9 mouse cellular contexts compared by ENCODE assay signal in genomic region chr11:87463792-87464430, GRCm38 (mm10). TPM values are rescaled to one million over a fixed set of nuclear protein-coding genes. Genes with fewer than 3 reads are reported as not detected.
DNase-seq lines count a peak whose midpoint lies in the region; ATAC-seq and TF ChIP-seq lines count a peak whose summit lies in the region.
"Not testable (repeated sequence)": the region's sequence is repeated elsewhere in the genome, so short reads cannot be mapped to it uniquely, and the experiment has no call there.
"Had no signal": no experiment of that assay in that cellular context is flagged by ENCODE, and none has a peak within 500 bp of the region (broad histone marks: within the 10 kb centered on the region; RNA-seq: fewer than 3 reads in every experiment).

No protein-coding gene starts in this region.

- not testable (repeated sequence) for H3K4me2 ChIP-seq in liver, embryonic 13.5 days

- not testable (repeated sequence) for H3K9me3 ChIP-seq in MEL (replicated peaks; ENCODE audit: insufficient read depth, low read length); liver, embryonic 13.5 days (replicated peaks)

- H3K36me3 ChIP-seq in MEL (ENCODE audit: control insufficient read depth in 1 of 2, insufficient read depth in 2 of 2, low read length in 2 of 2) = peaks cover 0 to 32% of the 10 kb centered on the region in 2 experiments; a peak in 2 of 4 replicates
- not testable (repeated sequence) for H3K36me3 ChIP-seq in liver, embryonic 13.5 days

- ATAC-seq in liver, embryonic 13.5 days (ENCODE audit: low read depth) = not testable (repeated sequence)

- H3K79me2 ChIP-seq in MEL (ENCODE audit: control insufficient read depth, insufficient read depth, low read length, poor library complexity) = not testable (repeated sequence)

- TF ChIP-seq EP300 in MEL (IDR thresholded peaks at IDR 0.05; ENCODE audit: low read depth in 1 of 2, low read length in 2 of 2) = not testable (repeated sequence)

- TF ChIP-seq RAD21 in MEL (IDR thresholded peaks at IDR 0.05; ENCODE audit: low read depth, low read length) = not testable (repeated sequence)

- 77% methylated on average over 4 of the region's 4 CpGs for WGBS in liver, embryonic 13.5 days (ENCODE audit: insufficient replicate concordance)

- H3K4me3 ChIP-seq in MEL (ENCODE audit: control insufficient read depth in 1 of 2, insufficient read depth in 1 of 2, low read depth in 2 of 2, low read length in 2 of 2) = 0 out of 4 replicates have a peak overlapping the region, but pooled peaks of 1 of the 2 experiments have one; percentile 10
- not testable (repeated sequence) for H3K4me3 ChIP-seq in liver, embryonic 13.5 days (replicated peaks)

- not testable (repeated sequence) for H3K9ac ChIP-seq in MEL (ENCODE audit: control insufficient read depth, low read depth, low read length, poor library complexity, severe bottlenecking)
- H3K9ac ChIP-seq in liver, embryonic 13.5 days = 0 out of 2 replicates have a peak overlapping the region, but pooled peaks have one; percentile 8

- not testable (repeated sequence) for TF ChIP-seq CTCF in MEL (IDR thresholded peaks at IDR 0.05 in 2 of 3, conservative IDR thresholded peaks at IDR 0.05 in 1 of 3; ENCODE audit: control insufficient read depth in 1 of 3, insufficient read depth in 1 of 3, low read depth in 2 of 3, low read length in 3 of 3, poor library complexity in 1 of 3, severe bottlenecking in 1 of 3)

- peaks cover 10 to 25% of the 10 kb centered on the region in 2 experiments; a peak in 3 of 4 replicates for H3K4me1 ChIP-seq in MEL (ENCODE audit: control insufficient read depth in 1 of 2, insufficient read depth in 2 of 2, low read length in 2 of 2)
- H3K4me1 ChIP-seq in liver, embryonic 13.5 days (replicated peaks) = peaks cover 46% of the 10 kb centered on the region

- not testable (repeated sequence) for TF ChIP-seq POLR2A in MEL (IDR thresholded peaks at IDR 0.05; ENCODE audit: control insufficient read depth in 1 of 2, insufficient read depth in 1 of 2, low read depth in 1 of 2, low read length in 2 of 2, poor library complexity in 1 of 2)

- DNase-seq in A20 (ENCODE audit: low read depth, low spot score) (peak; percentile 17), MEL (ENCODE audit: low read depth, low spot score) (peak; percentile 67)
- peak; percentile 48 for DNase-seq in heart, adult 11 months
- not testable (repeated sequence) for DNase-seq in liver, embryonic 13.5 days
- DNase-seq in retina, postnatal 1 day = peak; percentile 19

- H3K27ac ChIP-seq in MEL (ENCODE audit: control insufficient read depth, low read depth, low read length); liver, embryonic 13.5 days: not testable (repeated sequence)

- not testable (repeated sequence) for H3K27me3 ChIP-seq in MEL (ENCODE audit: control insufficient read depth in 1 of 2, insufficient read depth in 2 of 2, low read length in 2 of 2); liver, embryonic 13.5 days

TF ChIP-seq in MEL, 35 proteins besides CTCF, POLR2A, EP300 and RAD21:
- TF ChIP-seq MYC (IDR thresholded peaks at IDR 0.05; ENCODE audit: low read depth, low read length) (0 out of 2 replicates have a peak, but pooled peaks have one; percentile 32), MAFK (IDR thresholded peaks at IDR 0.05; ENCODE audit: borderline replicate concordance, low read depth, low read length) (peak; percentile 72), SMC3 (IDR thresholded peaks at IDR 0.05; ENCODE audit: low read depth, low read length) (peak; percentile 35), TBP (IDR thresholded peaks at IDR 0.05; ENCODE audit: low read depth, low read length) (peak; percentile 96)

RNA-seq across cellular contexts. Expression of gene Tex14, which starts 59.0 kb away (rescaled TPM):
- total RNA-seq in MEL (2012; rRNA removed) = 0.23 and 0.42 TPM in 2 replicates
- under 1 TPM in 1 of 2 experiments, not detected in 1; 0.42 TPM for polyA plus RNA-seq in MEL (2012; ENCODE audit: insufficient read depth in 1 of 2, insufficient read length in 2 of 2, low read depth in 1 of 2, low replicate concordance in 2 of 2, missing spikeins in 1 of 2)
- polyA plus RNA-seq in liver, embryonic 13.5 days (2015; fragmentation: Nextera tagmentation; extraction: Ambion mirVana) = 0.10 and 0.15 TPM in 2 replicates
- polyA plus RNA-seq: C2C12; embryonic facial prominence, embryonic 10.5 days; forebrain, embryonic 15.5 days; G1E had no signal

RNA-seq across cellular contexts. Expression of gene Rad51c, which starts 59.2 kb away (rescaled TPM):
- 1.5 and 2.5 TPM in 2 replicates for total RNA-seq in MEL (2012; rRNA removed)
- polyA plus RNA-seq in MEL (2012; ENCODE audit: insufficient read depth in 1 of 2, insufficient read length in 2 of 2, low read depth in 1 of 2, low replicate concordance in 2 of 2, missing spikeins in 1 of 2) = 1 to 10 TPM in 1 of 2 experiments, not detected in 1; 1.9 TPM
- polyA plus RNA-seq in liver, embryonic 13.5 days (2015; fragmentation: Nextera tagmentation; extraction: Ambion mirVana) = 5.0 and 5.6 TPM in 2 replicates
